Mouse (Mus musculus) large intestine, adult 2 months (tissue): Measurements from ENCODE around the gene Stard9. TPM values are rescaled to one million over a fixed set of nuclear protein-coding genes. Genes with fewer than 3 reads are reported as not detected.
"Not testable (repeated sequence)": the region's sequence is repeated elsewhere in the genome, so short reads cannot be mapped to it uniquely, and the experiment has no call there.

Experiments
- DNase-seq: peaks from one replicate; pipeline ENCODE4 v3.0.0-alpha.2; 2012; ENCODE audit warnings: low read depth, low spot score
- WGBS: fragments of 180-500 bp; shearing (Covaris S2); methylation state at CpG from one replicate; pipeline ENCODE4 v1.1.7; 2018; 5-methylcytosine and 5-hydroxymethylcytosine counted together
- polyA plus RNA-seq: library from polyadenylated mRNA; depleted of rRNA; stranded (reverse); fragments of >200 nt; gene quantifications from 2 replicates; pipeline ENCODE4 v1.2.3, GENCODE M21; 2012

Gene Stard9
- polyA plus RNA-seq, 1 experiment, result 1.9 TPM

- no peak for DNase-seq
- WGBS, result 65% methylated on average over 7 of the region's 7 CpGs
Measured at GRCm38 (mm10) chr2:120652256-120652924, 23.5 kb downstream of the Stard9 start.

- WGBS, result 66% methylated on average over 7 of the region's 7 CpGs
- no peak for DNase-seq
Measured at GRCm38 (mm10) chr2:120652925-120653284, 24.0 kb downstream of the Stard9 start.

- no peak for DNase-seq
- 83% methylated on average over 2 of the region's 2 CpGs for WGBS
Measured at GRCm38 (mm10) chr2:120654693-120655092, 25.8 kb downstream of the Stard9 start.

- DNase-seq, result no peak
- WGBS, result 88% methylated on average over 5 of the region's 5 CpGs
Measured at GRCm38 (mm10) chr2:120655905-120656304, 27.0 kb downstream of the Stard9 start.

- 96% methylated on average over 2 of the region's 2 CpGs for WGBS
- no peak for DNase-seq
Measured at GRCm38 (mm10) chr2:120656711-120657110, 27.8 kb downstream of the Stard9 start.

- no peak for DNase-seq
- 75% methylated on average over 5 of the region's 5 CpGs for WGBS
Measured at GRCm38 (mm10) chr2:120658486-120658885, 29.6 kb downstream of the Stard9 start.

- DNase-seq, result no peak
Measured at GRCm38 (mm10) chr2:120659318-120659717, 30.4 kb downstream of the Stard9 start.

GRCm38 (mm10) chr2:120660486-120661078 is 31.7 kb downstream of the Stard9 start:
- DNase-seq, result no peak
- WGBS, result 56% methylated on average over 5 of the region's 5 CpGs

- no peak for DNase-seq
Measured at GRCm38 (mm10) chr2:120662766-120663165, 33.8 kb downstream of the Stard9 start.

GRCm38 (mm10) chr2:120663491-120664154 is 34.7 kb downstream of the Stard9 start:
- DNase-seq, result no peak
- 66% methylated on average over 3 of the region's 3 CpGs for WGBS

- WGBS, result 77% methylated on average over 2 of the region's 2 CpGs
- no peak for DNase-seq
Measured at GRCm38 (mm10) chr2:120667446-120667845, 38.5 kb downstream of the Stard9 start.

- WGBS, result 56% methylated on average over 2 of the region's 2 CpGs
- DNase-seq, result no peak
Measured at GRCm38 (mm10) chr2:120670253-120670652, 41.3 kb downstream of the Stard9 start.

- DNase-seq, result not testable (repeated sequence)
- WGBS, result 82% methylated on average over 7 of the region's 7 CpGs
Measured at GRCm38 (mm10) chr2:120681151-120681550, 52.2 kb downstream of the Stard9 start.

GRCm38 (mm10) chr2:120697767-120698166 is 68.8 kb downstream of the Stard9 start:
- WGBS, result 85% methylated on average over 5 of the region's 5 CpGs

GRCm38 (mm10) chr2:120700379-120700885 is 71.5 kb downstream of the Stard9 start:
- no peak for DNase-seq
- 83% methylated on average over 3 of the region's 3 CpGs for WGBS

More at GRCm38 (mm10) chr2:120697767-120698166, 68.8 kb downstream of the Stard9 start:
- no peak for DNase-seq

- 75% methylated on average over 5 of the region's 5 CpGs for WGBS
- DNase-seq, result no peak
Measured at GRCm38 (mm10) chr2:120702675-120703074, 73.8 kb downstream of the Stard9 start.

- DNase-seq, result no peak
Measured at GRCm38 (mm10) chr2:120707041-120707440, 78.1 kb downstream of the Stard9 start.

- 81% methylated on average over 3 of the region's 3 CpGs for WGBS
- DNase-seq, result no peak
Measured at GRCm38 (mm10) chr2:120710154-120710553, 81.2 kb downstream of the Stard9 start.

- no peak for DNase-seq
- WGBS, result 76% methylated on average over 3 of the region's 3 CpGs
Measured at GRCm38 (mm10) chr2:120710948-120711347, 82.0 kb downstream of the Stard9 start.

- DNase-seq, result no peak
- WGBS, result 96% methylated on average over 3 of the region's 3 CpGs
Measured at GRCm38 (mm10) chr2:120713441-120713840, 84.5 kb downstream of the Stard9 start.

- WGBS, result 94% methylated on average over 8 of the region's 8 CpGs
- DNase-seq, result no peak
Measured at GRCm38 (mm10) chr2:120718496-120718895, 89.6 kb downstream of the Stard9 start.
